Mouse (Mus musculus): ENCODE results near the gene Agap2.

Gene Agap2

GRCm38 (mm10) chr10:127137896-127138295, 62.8 kb downstream of the Agap2 start:
- no peak for DNase-seq

DNA sequence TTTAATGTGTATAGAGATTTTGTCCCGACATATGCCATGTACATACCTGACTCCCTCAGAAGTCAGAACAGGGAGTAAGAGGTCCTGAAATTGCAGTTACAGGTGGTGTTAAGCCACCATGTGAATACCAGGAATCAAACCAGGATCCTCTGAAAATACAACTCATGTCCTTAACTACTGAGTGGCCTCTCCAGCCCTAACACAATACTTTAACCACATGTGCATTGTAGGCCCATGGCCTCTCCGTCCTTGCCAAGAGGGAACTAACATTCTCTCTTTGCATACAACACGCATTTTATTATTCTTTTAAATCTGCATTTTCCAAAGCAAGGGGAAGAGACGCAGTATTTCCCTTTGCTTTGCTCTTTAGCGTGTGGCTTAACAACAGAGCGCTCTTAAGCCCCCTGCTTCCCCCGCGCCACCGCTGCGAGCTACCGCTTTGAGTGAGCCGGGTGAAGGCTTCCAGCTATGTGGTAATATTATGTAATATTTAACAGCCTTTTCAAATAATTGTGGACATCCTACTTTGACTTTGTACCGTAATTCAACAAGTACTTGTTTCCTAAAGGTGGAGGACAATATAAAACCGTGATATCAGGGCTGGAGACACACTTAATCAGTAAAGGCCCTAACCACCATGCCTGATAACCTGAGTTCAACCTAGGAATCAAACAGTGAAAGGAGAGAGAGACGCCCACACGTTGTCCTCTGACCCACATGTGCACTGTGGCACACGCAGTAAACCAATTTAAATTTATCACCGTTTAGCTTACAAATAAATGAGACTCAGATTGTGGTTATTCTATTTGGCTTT, 63.5 kb downstream of the Agap2 start:
- no peak for DNase-seq

- DNase-seq, result no peak
Observed at GRCm38 (mm10) chr10:127140971-127141370, 65.9 kb downstream of the Agap2 start.

DNA sequence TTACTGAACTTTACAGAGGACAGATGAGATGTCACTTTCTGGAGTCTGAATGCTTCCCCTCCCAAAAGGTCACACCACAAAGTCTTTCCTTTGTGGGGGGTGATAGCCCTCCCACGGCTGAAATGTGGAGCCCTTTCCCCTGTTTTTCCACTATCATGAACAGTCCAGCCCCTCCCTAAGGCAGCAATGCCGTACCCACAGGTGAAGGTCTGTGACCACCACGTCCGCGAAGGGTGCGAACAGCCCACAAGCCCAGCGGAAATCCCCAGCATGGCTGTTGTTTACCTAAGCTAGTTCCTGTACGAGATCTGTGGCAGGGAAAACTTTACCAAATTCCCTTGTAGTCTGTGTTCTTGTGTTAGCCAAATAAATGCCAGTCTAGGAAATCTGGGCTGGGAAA, 66.4 kb downstream of the Agap2 start:
- DNase-seq, result no peak

All from right cerebral cortex, postnatal 14 days (tissue).